Mouse (Mus musculus) CH12.LX (cell line): ENCODE measurements around the gene Ccdc152.

Experiments used
- CTCF ChIP-seq, 2 experiments: IDR thresholded peaks in 1 of 2; conservative IDR thresholded peaks in 1 of 2; 2 replicates each; pipeline ENCODE4 v1.5.1; 2011 to 2012; ENCODE audit warnings: low read depth in 2 of 2, low read length in 2 of 2, improper control_type of control experiment in 1 of 2, inconsistent platforms in 1 of 2, mild to moderate bottlenecking in 1 of 2, moderate library complexity in 1 of 2
- EP300 ChIP-seq: IDR thresholded peaks from 2 replicates; pipeline ENCODE4 v1.6.1; 2011; ENCODE audit warnings: low read length, improper control_type of control experiment
- KAT2A ChIP-seq: IDR thresholded peaks from 2 replicates; pipeline ENCODE4 v1.6.1; 2012; ENCODE audit warnings: low read length, improper control_type of control experiment, inconsistent platforms; ENCODE audit not compliant: insufficient replicate concordance
- POLR2A ChIP-seq: IDR thresholded peaks from 2 replicates; pipeline ENCODE4 v1.6.1; 2011; ENCODE audit warnings: low read depth, mild to moderate bottlenecking, improper control_type of control experiment, low read length
- TBP ChIP-seq: conservative IDR thresholded peaks from 2 replicates; pipeline ENCODE4 v1.6.1; 2011; ENCODE audit warnings: low read depth, low read length, improper control_type of control experiment
- TCF12 ChIP-seq: IDR thresholded peaks from 2 replicates; pipeline ENCODE4 v1.6.1; 2014; ENCODE audit warnings: low read depth, mild to moderate bottlenecking, inconsistent platforms, low read length, improper control_type of control experiment
- UBTF ChIP-seq: IDR thresholded peaks from 2 replicates; pipeline ENCODE4 v1.6.1; 2012; ENCODE audit warnings: low read depth, mild to moderate bottlenecking, inconsistent platforms, low read length, improper control_type of control experiment, moderate library complexity
- USF1 ChIP-seq: IDR thresholded peaks from 2 replicates; pipeline ENCODE4 v1.6.1; 2014; ENCODE audit warnings: low read depth, mild to moderate bottlenecking, inconsistent platforms, low read length, improper control_type of control experiment

DNA sequence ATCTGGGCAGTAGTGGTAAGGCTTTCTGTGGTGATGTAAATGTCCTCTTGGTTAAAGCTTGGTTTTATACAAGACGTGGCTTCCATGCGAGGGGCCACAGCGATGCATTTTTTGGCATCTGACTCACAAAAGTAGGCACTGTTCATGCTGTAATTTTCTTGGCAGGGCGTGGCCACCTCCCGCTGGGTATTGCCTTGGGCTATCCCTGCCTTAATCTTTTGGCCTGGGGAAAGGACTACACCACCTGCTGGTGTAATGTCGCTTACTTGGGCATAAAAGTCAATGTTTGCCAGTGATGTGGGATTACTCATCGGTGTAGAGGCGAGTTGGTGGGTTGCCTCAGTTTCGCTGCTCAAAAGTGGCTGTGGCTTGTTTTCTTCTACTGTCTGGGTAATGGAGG is 16.6 kb upstream of the Ccdc152 start:
- TF ChIP-seq TBP (no peak), CTCF (conservative IDR thresholded peaks at IDR 0.05 in 1 of 2, IDR thresholded peaks at IDR 0.05 in 1 of 2; ENCODE audit: low read depth in 2 of 2, low read length in 2 of 2) (no peak), TCF12 (no peak), POLR2A (no peak), USF1 (no peak), UBTF (no peak), KAT2A (no peak), EP300 (no peak)
